Mouse (Mus musculus) cerebellum, postnatal 10 days (tissue): ENCODE data around the gene Trpm5.

Source experiments
- DNase-seq, 2 experiments: peaks; one replicate each; pipeline ENCODE4 v3.0.0; 2021; ENCODE audit warnings: mixed read lengths in 2 of 2

Trpm5 gene

GRCm38 (mm10) chr7:143058221-143058697 is 36.2 kb downstream of the Trpm5 start:
- DNase-seq: peak in 1 of 2 experiments; percentile 19

- DNase-seq: peak in 1 of 2 experiments; percentile 12
These were observed 36.7 kb downstream of the Trpm5 start for GRCm38 (mm10) chr7:143057667-143058220.

- DNase-seq: no peak
These were observed 37.4 kb downstream of the Trpm5 start for GRCm38 (mm10) chr7:143057023-143057422.

- DNase-seq: peak; percentile 55 to 59
These were observed 38.8 kb downstream of the Trpm5 start for GRCm38 (mm10) chr7:143055499-143056186.

GRCm38 (mm10) chr7:143055001-143055400 is 39.4 kb downstream of the Trpm5 start:
- DNase-seq: peak in 1 of 2 experiments; percentile 35

GRCm38 (mm10) chr7:143054612-143054965 is 39.9 kb downstream of the Trpm5 start:
- peak in 1 of 2 experiments; percentile 29 for DNase-seq

- peak in 1 of 2 experiments; percentile 42 for DNase-seq
These were observed 40.4 kb downstream of the Trpm5 start for GRCm38 (mm10) chr7:143053961-143054611.

- DNase-seq: peak; percentile 87 to 90
These were observed 41.2 kb downstream of the Trpm5 start for GRCm38 (mm10) chr7:143053008-143053899.

GRCm38 (mm10) chr7:143052626-143053007 is 41.8 kb downstream of the Trpm5 start, which contains the start of gene Cd81:
Gene Cd81 (plus strand): TSS chr7:143052739.
- DNase-seq: peak; percentile 92

GRCm38 (mm10) chr7:143051316-143051715 is 43.1 kb downstream of the Trpm5 start:
- DNase-seq: no peak

GRCm38 (mm10) chr7:143049841-143050816 is 44.3 kb downstream of the Trpm5 start:
- peak; percentile 45 to 48 for DNase-seq

GRCm38 (mm10) chr7:143049331-143049730 is 45.1 kb downstream of the Trpm5 start:
- DNase-seq: no peak

GRCm38 (mm10) chr7:143046358-143046757 is 48.1 kb downstream of the Trpm5 start:
- DNase-seq: no peak

GRCm38 (mm10) chr7:143044826-143045206 is 49.6 kb downstream of the Trpm5 start:
- no peak for DNase-seq

- no peak for DNase-seq
These were observed 50.2 kb downstream of the Trpm5 start for GRCm38 (mm10) chr7:143044049-143044825.

- DNase-seq: no peak
These were observed 51.5 kb downstream of the Trpm5 start for GRCm38 (mm10) chr7:143042897-143043300.

- no peak for DNase-seq
These were observed 52.4 kb downstream of the Trpm5 start for GRCm38 (mm10) chr7:143042089-143042488.

GRCm38 (mm10) chr7:143041138-143041822 is 53.2 kb downstream of the Trpm5 start:
- DNase-seq: no peak

GRCm38 (mm10) chr7:143040561-143040960 is 53.9 kb downstream of the Trpm5 start:
- DNase-seq: no peak
